Mouse (Mus musculus): ENCODE data around the gene Mt2.

DNA sequence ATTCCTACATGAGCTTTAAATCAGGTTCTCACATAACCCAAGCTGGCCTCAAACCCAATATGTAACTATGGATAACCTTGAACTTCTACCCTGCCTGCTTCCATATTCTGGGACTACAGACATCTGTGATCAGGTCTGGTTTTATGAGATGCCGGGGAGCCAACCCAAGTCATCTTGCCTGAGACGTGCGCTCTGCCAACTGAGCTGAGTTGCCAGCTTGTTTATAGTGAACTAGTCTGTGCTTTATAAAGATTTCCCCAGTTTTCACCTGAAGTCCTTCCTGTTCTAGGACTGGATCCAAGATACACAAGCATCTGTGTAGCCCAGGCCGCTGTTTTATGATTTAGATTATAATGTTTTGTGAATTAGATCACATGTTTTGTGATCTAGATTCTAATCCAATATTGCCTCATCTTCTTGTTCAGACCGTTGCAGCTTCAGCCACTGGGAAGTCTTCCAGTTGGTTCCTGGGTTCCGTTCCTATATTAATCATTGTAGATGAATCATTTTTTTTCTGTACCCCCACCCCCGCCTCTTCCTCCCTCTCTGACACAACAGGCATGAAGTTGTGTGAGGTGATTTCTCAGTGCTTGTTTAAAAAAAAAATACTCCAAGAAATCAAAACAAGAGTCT lies 22.2 kb downstream of the Mt2 start:
- no peak for TF ChIP-seq CTCF (IDR thresholded peaks at IDR 0.05; ENCODE audit: insufficient read depth, low read depth, low read length)
- no peak for TF ChIP-seq POLR2A (IDR thresholded peaks at IDR 0.05; ENCODE audit: insufficient read depth, low read depth, low read length)

All from olfactory bulb, adult 2 months (tissue).